Mouse (Mus musculus): ENCODE results near the gene Pcmt1. TPM values are rescaled to one million over a fixed set of nuclear protein-coding genes. Genes with fewer than 3 reads are reported as not detected.

Pcmt1 gene
- total and polyA plus RNA-seq, 2 experiments: 23.6 to 30.2 TPM

- DNase-seq (ENCODE audit: extremely low read depth, low read depth, low spot score): no peak
- TF ChIP-seq POLR2A (IDR thresholded peaks at IDR 0.05; ENCODE audit: extremely low read depth, insufficient read depth, low read length) (no peak), CTCF (IDR thresholded peaks at IDR 0.05; ENCODE audit: low read depth, low read length) (no peak)
- Histone ChIP-seq H3K4me3 (ENCODE audit: insufficient read depth, low read depth, low read length) (no peak overlapping the region), H3K4me1 (ENCODE audit: control insufficient read depth, insufficient read depth, low read length) (peaks cover 3% of the 10 kb centered on the region; the same call in 1 of the 2 replicates), H3K79me2 (ENCODE audit: control insufficient read depth, insufficient read depth, low read length) (peaks cover under 1% of the 10 kb centered on the region; the same call in 1 of the 2 replicates), H3K36me3 (ENCODE audit: control insufficient read depth, insufficient read depth, low read length) (peaks cover 45% of the 10 kb centered on the region), H3K27me3 (ENCODE audit: control insufficient read depth, insufficient read depth, low read length) (no peaks in the 10 kb centered on the region), H3K9ac (ENCODE audit: low read depth, low read length) (no peak overlapping the region), H3K27ac (replicated peaks; ENCODE audit: insufficient read depth, low read depth, low read length) (no peak overlapping the region)
- 81% methylated on average over 2 of the region's 2 CpGs for WGBS
Measured at GRCm38 (mm10) chr10:7645911-7646310, 35.0 kb downstream of the Pcmt1 start.

GRCm38 (mm10) chr10:7640366-7640765 is 40.6 kb downstream of the Pcmt1 start:
- Histone ChIP-seq H3K27me3 (ENCODE audit: control insufficient read depth, insufficient read depth, low read length) (no peaks in the 10 kb centered on the region), H3K4me1 (ENCODE audit: control insufficient read depth, insufficient read depth, low read length) (no peaks in the 10 kb centered on the region), H3K4me3 (ENCODE audit: insufficient read depth, low read depth, low read length) (no peak overlapping the region), H3K79me2 (ENCODE audit: control insufficient read depth, insufficient read depth, low read length) (no peaks in the 10 kb centered on the region), H3K9ac (ENCODE audit: low read depth, low read length) (no peak overlapping the region), H3K36me3 (ENCODE audit: control insufficient read depth, insufficient read depth, low read length) (peaks cover 53% of the 10 kb centered on the region), H3K27ac (replicated peaks; ENCODE audit: insufficient read depth, low read depth, low read length) (no peak overlapping the region)
- no peak for TF ChIP-seq CTCF (IDR thresholded peaks at IDR 0.05; ENCODE audit: low read depth, low read length)
- TF ChIP-seq POLR2A (IDR thresholded peaks at IDR 0.05; ENCODE audit: extremely low read depth, insufficient read depth, low read length): no peak
- whole genome bisulfite sequencing: 98% methylated on average over 12 of the region's 12 CpGs
- DNase-seq (ENCODE audit: extremely low read depth, low read depth, low spot score): no peak

- no peak for DNase-seq (ENCODE audit: extremely low read depth, low read depth, low spot score)
- H3K27me3 ChIP-seq (ENCODE audit: control insufficient read depth, insufficient read depth, low read length): no peaks in the 10 kb centered on the region
- TF ChIP-seq POLR2A (IDR thresholded peaks at IDR 0.05; ENCODE audit: extremely low read depth, insufficient read depth, low read length): no peak
- no peak for TF ChIP-seq CTCF (IDR thresholded peaks at IDR 0.05; ENCODE audit: low read depth, low read length)
- H3K4me3 ChIP-seq (ENCODE audit: insufficient read depth, low read depth, low read length): no peak overlapping the region
- H3K27ac ChIP-seq (replicated peaks; ENCODE audit: insufficient read depth, low read depth, low read length): no peak overlapping the region
- H3K4me1 ChIP-seq (ENCODE audit: control insufficient read depth, insufficient read depth, low read length): no peaks in the 10 kb centered on the region
- no peaks in the 10 kb centered on the region for H3K79me2 ChIP-seq (ENCODE audit: control insufficient read depth, insufficient read depth, low read length)
- no peak overlapping the region for H3K9ac ChIP-seq (ENCODE audit: low read depth, low read length)
- 86% methylated on average over 16 of the region's 16 CpGs for WGBS
- H3K36me3 ChIP-seq (ENCODE audit: control insufficient read depth, insufficient read depth, low read length): peaks cover 30% of the 10 kb centered on the region
Measured at GRCm38 (mm10) chr10:7630951-7631720, 49.8 kb downstream of the Pcmt1 start.

GRCm38 (mm10) chr10:7630286-7630685 is 50.6 kb downstream of the Pcmt1 start:
- Histone ChIP-seq H3K4me3 (ENCODE audit: insufficient read depth, low read depth, low read length) (no peak overlapping the region), H3K79me2 (ENCODE audit: control insufficient read depth, insufficient read depth, low read length) (no peaks in the 10 kb centered on the region), H3K27me3 (ENCODE audit: control insufficient read depth, insufficient read depth, low read length) (no peaks in the 10 kb centered on the region), H3K4me1 (ENCODE audit: control insufficient read depth, insufficient read depth, low read length) (no peaks in the 10 kb centered on the region), H3K36me3 (ENCODE audit: control insufficient read depth, insufficient read depth, low read length) (peaks cover 30% of the 10 kb centered on the region), H3K27ac (replicated peaks; ENCODE audit: insufficient read depth, low read depth, low read length) (no peak overlapping the region), H3K9ac (ENCODE audit: low read depth, low read length) (no peak overlapping the region)
- TF ChIP-seq POLR2A (IDR thresholded peaks at IDR 0.05; ENCODE audit: extremely low read depth, insufficient read depth, low read length) (no peak), CTCF (IDR thresholded peaks at IDR 0.05; ENCODE audit: low read depth, low read length) (no peak)
- WGBS: 93% methylated on average over 5 of the region's 5 CpGs
- DNase-seq (ENCODE audit: extremely low read depth, low read depth, low spot score): no peak

DNA sequence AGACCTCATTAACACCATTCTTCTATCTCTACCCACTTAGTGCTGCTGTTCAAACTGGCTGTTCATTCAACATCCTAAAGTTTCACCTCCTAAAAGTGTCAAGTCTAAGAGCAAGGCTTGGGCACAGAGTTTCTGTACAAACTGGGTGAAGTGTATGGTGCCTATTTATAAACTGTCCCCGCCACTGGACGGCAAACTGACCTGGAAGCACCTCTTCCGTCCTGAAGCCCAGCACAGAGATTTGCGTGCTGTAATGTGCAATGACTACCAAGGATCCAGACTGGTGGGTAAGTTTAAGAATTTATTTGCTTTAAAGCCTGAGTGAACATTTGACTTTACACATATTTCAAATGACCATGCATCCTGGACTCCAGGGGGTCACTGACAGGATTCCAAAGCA is 51.8 kb downstream of the Pcmt1 start:
- 96% methylated on average over 4 of the region's 4 CpGs for WGBS

More for the DNA sequence above, 51.8 kb downstream of the Pcmt1 start:
- Histone ChIP-seq H3K36me3 (ENCODE audit: control insufficient read depth, insufficient read depth, low read length) (peaks cover 30% of the 10 kb centered on the region), H3K79me2 (ENCODE audit: control insufficient read depth, insufficient read depth, low read length) (no peaks in the 10 kb centered on the region), H3K27ac (replicated peaks; ENCODE audit: insufficient read depth, low read depth, low read length) (no peak overlapping the region), H3K9ac (ENCODE audit: low read depth, low read length) (no peak overlapping the region), H3K27me3 (ENCODE audit: control insufficient read depth, insufficient read depth, low read length) (no peaks in the 10 kb centered on the region), H3K4me1 (ENCODE audit: control insufficient read depth, insufficient read depth, low read length) (no peaks in the 10 kb centered on the region), H3K4me3 (ENCODE audit: insufficient read depth, low read depth, low read length) (no peak overlapping the region)
- TF ChIP-seq CTCF (IDR thresholded peaks at IDR 0.05; ENCODE audit: low read depth, low read length): no peak
- no peak for TF ChIP-seq POLR2A (IDR thresholded peaks at IDR 0.05; ENCODE audit: extremely low read depth, insufficient read depth, low read length)
- no peak for DNase-seq (ENCODE audit: extremely low read depth, low read depth, low spot score)

Data from liver, adult 2 months (tissue).